Mouse (Mus musculus): ENCODE results near the gene Art5.
A peak's percentile ranks its signal among the peaks of the same experiment; 100 is the strongest.

Art5 gene

GRCm38 (mm10) chr7:102113151-102113729, 4.0 kb upstream of the Art5 start:
- peaks cover 65% of the 10 kb centered on the region for H3K27me3 ChIP-seq (ENCODE audit: insufficient read depth, low read length)
- no peaks in the 10 kb centered on the region for H3K9me3 ChIP-seq (ENCODE audit: low read length)
- peaks cover 20% of the 10 kb centered on the region for H3K4me1 ChIP-seq (replicated peaks; ENCODE audit: low read depth, low read length)
- peak overlapping the region; percentile 74 for H3K4me3 ChIP-seq (replicated peaks; ENCODE audit: low read length)
- peaks cover under 1% of the 10 kb centered on the region; the same call in 1 of the 2 replicates for H3K36me3 ChIP-seq (ENCODE audit: insufficient read depth, low read length)
- TF ChIP-seq CTCF (conservative IDR thresholded peaks at IDR 0.05; ENCODE audit: low read length) (no peak), POU5F1 (IDR thresholded peaks at IDR 0.05; ENCODE audit: borderline replicate concordance, low read length) (no peak), NANOG (IDR thresholded peaks at IDR 0.05; ENCODE audit: borderline replicate concordance, low read length) (no peak)

DNA sequence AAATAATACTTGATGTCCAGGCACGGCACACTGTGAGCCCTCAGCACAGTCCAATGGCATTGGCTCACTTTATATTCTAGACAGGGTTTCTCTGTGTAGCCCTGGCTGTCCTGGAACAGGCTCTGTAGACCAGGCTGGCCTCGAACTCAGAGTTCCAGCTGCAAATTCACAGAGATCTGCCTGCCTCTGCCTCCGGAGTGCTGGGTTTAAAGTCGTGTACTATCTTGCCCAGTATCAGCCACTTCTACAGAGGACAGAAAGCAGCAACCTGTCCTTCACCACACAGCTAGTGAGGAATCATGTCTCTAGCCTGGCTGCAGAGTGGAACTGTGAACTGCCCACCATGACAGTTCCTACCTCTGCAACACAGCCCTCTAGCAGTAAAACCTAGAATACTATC, 457 bp upstream of the Art5 start:
- no peak for TF ChIP-seq NANOG (IDR thresholded peaks at IDR 0.05; ENCODE audit: borderline replicate concordance, low read length)
- Histone ChIP-seq H3K4me1 (replicated peaks; ENCODE audit: low read depth, low read length) (peaks cover 39% of the 10 kb centered on the region), H3K36me3 (ENCODE audit: insufficient read depth, low read length) (no peaks in the 10 kb centered on the region), H3K4me3 (replicated peaks; ENCODE audit: low read length) (no peak overlapping the region), H3K27me3 (ENCODE audit: insufficient read depth, low read length) (peaks cover 80% of the 10 kb centered on the region), H3K9me3 (ENCODE audit: low read length) (no peaks in the 10 kb centered on the region)

- Histone ChIP-seq H3K36me3 (ENCODE audit: insufficient read depth, low read length) (no peaks in the 10 kb centered on the region), H3K27me3 (ENCODE audit: insufficient read depth, low read length) (peaks cover 68% of the 10 kb centered on the region), H3K4me1 (replicated peaks; ENCODE audit: low read depth, low read length) (peaks cover 29% of the 10 kb centered on the region), H3K9me3 (ENCODE audit: low read length) (no peaks in the 10 kb centered on the region), H3K4me3 (replicated peaks; ENCODE audit: low read length) (no peak overlapping the region)
- no peak for TF ChIP-seq NANOG (IDR thresholded peaks at IDR 0.05; ENCODE audit: borderline replicate concordance, low read length)
- TF ChIP-seq POU5F1 (IDR thresholded peaks at IDR 0.05; ENCODE audit: borderline replicate concordance, low read length) = no peak
- TF ChIP-seq CTCF (conservative IDR thresholded peaks at IDR 0.05; ENCODE audit: low read length) = no peak
Measured at GRCm38 (mm10) chr7:102108206-102108605, 1.1 kb downstream of the Art5 start.

GRCm38 (mm10) chr7:102106700-102107141, 2.6 kb downstream of the Art5 start:
- Histone ChIP-seq H3K9me3 (ENCODE audit: low read length) (no peaks in the 10 kb centered on the region), H3K36me3 (ENCODE audit: insufficient read depth, low read length) (no peaks in the 10 kb centered on the region), H3K27me3 (ENCODE audit: insufficient read depth, low read length) (peaks cover 53% of the 10 kb centered on the region), H3K4me1 (replicated peaks; ENCODE audit: low read depth, low read length) (peaks cover 36% of the 10 kb centered on the region), H3K4me3 (replicated peaks; ENCODE audit: low read length) (peak overlapping the region; percentile 76)
- no peak for TF ChIP-seq CTCF (conservative IDR thresholded peaks at IDR 0.05; ENCODE audit: low read length)
- TF ChIP-seq POU5F1 (IDR thresholded peaks at IDR 0.05; ENCODE audit: borderline replicate concordance, low read length) = no peak
- no peak for TF ChIP-seq NANOG (IDR thresholded peaks at IDR 0.05; ENCODE audit: borderline replicate concordance, low read length)

- H3K27me3 ChIP-seq (ENCODE audit: insufficient read depth, low read length) = peaks cover 34% of the 10 kb centered on the region
- TF ChIP-seq POU5F1 (IDR thresholded peaks at IDR 0.05; ENCODE audit: borderline replicate concordance, low read length) (no peak), CTCF (conservative IDR thresholded peaks at IDR 0.05; ENCODE audit: low read length) (no peak), NANOG (IDR thresholded peaks at IDR 0.05; ENCODE audit: borderline replicate concordance, low read length) (no peak)
- H3K4me1 ChIP-seq (replicated peaks; ENCODE audit: low read depth, low read length) = peaks cover 62% of the 10 kb centered on the region
- no peaks in the 10 kb centered on the region for H3K36me3 ChIP-seq (ENCODE audit: insufficient read depth, low read length)
- H3K9me3 ChIP-seq (ENCODE audit: low read length) = no peaks in the 10 kb centered on the region
- H3K4me3 ChIP-seq (replicated peaks; ENCODE audit: low read length) = no peak overlapping the region
Measured at GRCm38 (mm10) chr7:102104126-102104525, 5.2 kb downstream of the Art5 start.

- no peaks in the 10 kb centered on the region for H3K9me3 ChIP-seq (ENCODE audit: low read length)
- no peak for TF ChIP-seq NANOG (IDR thresholded peaks at IDR 0.05; ENCODE audit: borderline replicate concordance, low read length)
- no peak for TF ChIP-seq CTCF (conservative IDR thresholded peaks at IDR 0.05; ENCODE audit: low read length)
- TF ChIP-seq POU5F1 (IDR thresholded peaks at IDR 0.05; ENCODE audit: borderline replicate concordance, low read length) = no peak
- peaks cover 67% of the 10 kb centered on the region for H3K4me1 ChIP-seq (replicated peaks; ENCODE audit: low read depth, low read length)
- no peak overlapping the region for H3K4me3 ChIP-seq (replicated peaks; ENCODE audit: low read length)
- peaks cover 37% of the 10 kb centered on the region for H3K27me3 ChIP-seq (ENCODE audit: insufficient read depth, low read length)
- H3K36me3 ChIP-seq (ENCODE audit: insufficient read depth, low read length) = no peaks in the 10 kb centered on the region
Measured at GRCm38 (mm10) chr7:102103555-102103954, 5.7 kb downstream of the Art5 start.

DNA sequence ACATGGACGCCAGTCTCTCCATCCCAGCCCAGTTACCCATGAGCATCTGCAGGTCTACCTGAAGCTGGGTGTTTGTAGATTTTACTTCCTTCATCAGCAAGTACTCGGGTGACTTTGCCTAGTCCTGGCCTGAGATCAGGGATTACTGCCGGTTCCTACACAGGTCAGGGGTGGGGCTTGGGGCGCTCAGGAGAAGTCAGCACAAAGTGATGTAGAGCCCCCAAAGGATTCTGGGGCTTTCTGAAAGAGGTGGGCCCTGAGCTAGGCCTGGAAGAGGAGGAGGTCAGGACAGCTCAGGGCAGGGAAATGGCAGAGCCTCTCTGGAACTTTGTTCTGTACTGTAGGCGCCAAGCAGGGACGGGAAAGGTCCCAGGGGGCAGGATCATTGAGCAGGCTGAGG, 6.6 kb downstream of the Art5 start:
- H3K4me3 ChIP-seq (replicated peaks; ENCODE audit: low read length) = peak overlapping the region; percentile 64
- H3K36me3 ChIP-seq (ENCODE audit: insufficient read depth, low read length) = no peaks in the 10 kb centered on the region
- peaks cover 37% of the 10 kb centered on the region for H3K27me3 ChIP-seq (ENCODE audit: insufficient read depth, low read length)
- no peak for TF ChIP-seq NANOG (IDR thresholded peaks at IDR 0.05; ENCODE audit: borderline replicate concordance, low read length)
- H3K4me1 ChIP-seq (replicated peaks; ENCODE audit: low read depth, low read length) = peaks cover 62% of the 10 kb centered on the region
- no peaks in the 10 kb centered on the region for H3K9me3 ChIP-seq (ENCODE audit: low read length)

DNA sequence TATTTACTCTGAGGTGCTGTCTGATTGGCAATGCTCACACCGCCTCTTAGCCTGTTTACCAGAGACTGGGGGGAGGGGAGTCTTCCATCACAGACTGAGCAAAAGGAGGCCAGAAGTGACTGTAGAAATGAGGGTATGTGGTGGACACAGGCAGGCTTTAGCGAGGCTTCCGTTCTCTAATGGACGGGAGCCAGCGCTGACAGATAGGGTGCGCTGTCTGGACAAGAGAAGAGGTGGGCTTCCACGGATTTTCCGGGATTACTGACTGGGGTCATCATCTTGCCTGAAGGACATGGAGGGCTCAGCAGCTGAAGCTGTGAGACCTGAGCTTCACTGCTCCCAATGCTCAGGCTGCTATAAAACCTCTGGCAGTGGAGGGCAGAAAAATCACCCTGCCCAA, 7.0 kb downstream of the Art5 start:
- Histone ChIP-seq H3K4me3 (replicated peaks; ENCODE audit: low read length) (peak overlapping the region; percentile 64), H3K36me3 (ENCODE audit: insufficient read depth, low read length) (no peaks in the 10 kb centered on the region), H3K27me3 (ENCODE audit: insufficient read depth, low read length) (peaks cover 39% of the 10 kb centered on the region), H3K4me1 (replicated peaks; ENCODE audit: low read depth, low read length) (peaks cover 59% of the 10 kb centered on the region), H3K9me3 (ENCODE audit: low read length) (no peaks in the 10 kb centered on the region)
- TF ChIP-seq CTCF (conservative IDR thresholded peaks at IDR 0.05; ENCODE audit: low read length) (peak; percentile 8; the same call in 1 of the 2 replicates), NANOG (IDR thresholded peaks at IDR 0.05; ENCODE audit: borderline replicate concordance, low read length) (no peak)

DNA sequence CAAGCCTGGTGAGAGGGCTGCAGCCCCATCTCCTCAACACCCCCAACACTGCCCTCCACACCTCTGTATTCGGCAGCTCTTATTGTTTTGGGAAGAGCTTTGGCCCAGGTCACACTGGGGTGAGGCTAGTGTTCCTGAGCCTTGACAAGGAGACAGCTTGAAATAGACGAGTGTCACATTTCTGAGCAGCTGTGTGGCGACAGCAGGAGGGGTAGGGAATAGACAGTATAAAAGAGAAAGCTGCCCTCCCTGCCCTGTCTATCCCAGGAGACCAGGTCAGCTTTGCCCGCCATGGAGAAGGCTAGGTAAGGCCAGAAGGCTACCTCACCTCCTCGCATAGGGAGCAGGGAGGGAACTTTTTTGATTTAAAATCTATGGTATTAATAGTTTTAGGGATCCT, 7.8 kb downstream of the Art5 start, which contains the start of gene Art1:
TSS of gene Art1 (plus strand) at position 257 of the 400 bp plus-strand sequence.
- H3K36me3 ChIP-seq (ENCODE audit: insufficient read depth, low read length) = no peaks in the 10 kb centered on the region
- peaks cover 52% of the 10 kb centered on the region for H3K4me1 ChIP-seq (replicated peaks; ENCODE audit: low read depth, low read length)
- TF ChIP-seq NANOG (IDR thresholded peaks at IDR 0.05; ENCODE audit: borderline replicate concordance, low read length) (no peak), CTCF (conservative IDR thresholded peaks at IDR 0.05; ENCODE audit: low read length) (no peak), POU5F1 (IDR thresholded peaks at IDR 0.05; ENCODE audit: borderline replicate concordance, low read length) (no peak)
- H3K4me3 ChIP-seq (replicated peaks; ENCODE audit: low read length) = peak within 1 kb of the TSS; percentile 71
- peaks cover 40% of the 10 kb centered on the region for H3K27me3 ChIP-seq (ENCODE audit: insufficient read depth, low read length)
- no peaks in the 10 kb centered on the region for H3K9me3 ChIP-seq (ENCODE audit: low read length)

Measured in E14TG2a.4 (cell line).